Mouse (Mus musculus) spleen, embryonic (tissue): ENCODE results near the gene G530012D18Rik.
"Not testable (repeated sequence)": the region's sequence is repeated elsewhere in the genome, so short reads cannot be mapped to it uniquely, and the experiment has no call there.

Experiments used
- CTCF ChIA-PET: fragments of 350-600 bp; sonication (Branson Sonifier 250); formaldehyde crosslinking; loops from one replicate; lab custom pipeline; 2022; lab: Charles Lee

G530012D18Rik gene

DNA sequence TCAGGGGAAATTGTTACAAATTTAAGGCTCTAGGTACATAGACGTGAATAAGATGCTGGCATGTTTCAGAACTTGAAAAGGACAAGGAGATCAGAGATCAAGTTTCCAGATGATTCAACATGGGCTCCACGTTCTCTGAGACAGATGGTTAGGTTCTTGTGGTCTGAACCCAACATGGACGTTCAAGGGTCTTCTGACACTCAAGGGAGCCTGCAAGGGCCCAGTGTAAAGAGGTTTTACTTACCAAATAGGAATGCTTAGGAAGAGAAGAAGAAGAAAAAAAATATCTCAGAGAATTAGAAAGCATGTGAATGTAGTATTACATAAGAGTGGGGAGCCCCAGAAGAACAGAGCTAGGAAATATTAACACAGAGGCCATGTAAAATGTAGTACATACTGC is 40.3 kb downstream of the G530012D18Rik start:
- CTCF ChIA-PET, result not testable (repeated sequence)

- CTCF ChIA-PET, result not testable (repeated sequence)
Observed at GRCm38 (mm10) chr1:85617161-85617560, 41.7 kb downstream of the G530012D18Rik start.

DNA sequence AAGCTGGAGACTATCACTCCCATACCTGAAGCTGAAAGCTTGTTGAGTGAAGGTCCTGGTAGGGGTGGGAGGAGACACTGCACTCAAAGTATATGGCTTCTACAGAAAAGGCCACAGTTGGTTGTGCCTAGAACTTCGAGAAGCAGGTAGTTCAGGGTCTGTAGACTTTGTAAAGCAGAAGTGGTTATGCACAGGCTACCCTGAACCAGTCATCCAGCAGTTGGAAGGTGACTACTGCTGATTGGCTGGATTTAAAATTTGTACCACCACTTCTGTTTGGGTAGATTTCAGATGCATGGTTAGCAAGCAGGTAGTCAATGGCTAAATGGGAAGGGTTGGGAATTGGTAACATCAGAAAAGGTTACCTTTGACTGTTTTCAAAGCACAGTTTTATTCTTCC is 43.2 kb downstream of the G530012D18Rik start:
- CTCF ChIA-PET, result not testable (repeated sequence)
